Mouse (Mus musculus) intestine, embryonic 15.5 days (tissue): Measurements from ENCODE around the gene Msx1. TPM values are rescaled to one million over a fixed set of nuclear protein-coding genes. Genes with fewer than 3 reads are reported as not detected.
"Not testable (repeated sequence)": the region's sequence is repeated elsewhere in the genome, so short reads cannot be mapped to it uniquely, and the experiment has no call there.

Experiments
- ATAC-seq: fragments of 200-750 bp; cut with Nextera tagmentation; 2 replicates; pipeline ENCODE4 v1.8.0; 2017; ENCODE audit warnings: moderate TSS enrichment, moderate library complexity
- H3K27ac ChIP-seq: fragments of 300-500 bp; sonication (generic); 2 replicates; pipeline ENCODE4 v1.5.1; 2015; ENCODE audit warnings: mild to moderate bottlenecking, inconsistent platforms
- H3K27me3 ChIP-seq: fragments of 300-500 bp; sonication (generic); replicated peaks from 2 replicates; pipeline ENCODE4 v1.6.1; 2015; ENCODE audit warnings: inconsistent platforms
- H3K36me3 ChIP-seq: fragments of 300-500 bp; sonication (generic); 2 replicates; pipeline ENCODE4 v1.6.1; 2015; ENCODE audit warnings: inconsistent platforms
- H3K4me1 ChIP-seq: fragments of 300-500 bp; sonication (generic); replicated peaks from 2 replicates; pipeline ENCODE4 v1.6.1; 2015; ENCODE audit warnings: inconsistent platforms
- H3K4me2 ChIP-seq: fragments of 300-500 bp; sonication (generic); replicated peaks from 2 replicates; pipeline ENCODE4 v1.6.1; 2015; ENCODE audit warnings: mild to moderate bottlenecking, inconsistent platforms
- H3K4me3 ChIP-seq: fragments of 300-500 bp; sonication (generic); replicated peaks from 2 replicates; pipeline ENCODE4 v1.5.1; 2015; ENCODE audit warnings: inconsistent platforms
- H3K9ac ChIP-seq: fragments of 300-500 bp; sonication (generic); 2 replicates; pipeline ENCODE4 v1.6.1; 2015; ENCODE audit warnings: inconsistent platforms
- H3K9me3 ChIP-seq: fragments of 300-500 bp; sonication (generic); 2 replicates; pipeline ENCODE4 v1.6.1; 2016; ENCODE audit warnings: inconsistent platforms
- WGBS: fragments of 180-500 bp; shearing (Covaris S2); methylation state at CpG from one replicate; pipeline ENCODE4 v1.1.7; 2015; 5-methylcytosine and 5-hydroxymethylcytosine counted together
- polyA plus RNA-seq: library from polyadenylated mRNA; unstranded; fragments of >200 nt; fragmentation: Nextera tagmentation; extraction: Ambion mirVana; gene quantifications from 2 replicates; pipeline ENCODE4 v1.2.1, GENCODE M21; 2015

The Msx1 gene
- polyA plus RNA-seq, 1 experiment from 2014 or later: 3.8 TPM

- Histone ChIP-seq H3K4me2 (no peak overlapping the region), H3K9ac (no peak overlapping the region), H3K27me3 (peaks cover 79% of the 10 kb centered on the region), H3K4me3 (no peak overlapping the region), H3K36me3 (no peaks in the 10 kb centered on the region), H3K4me1 (no peaks in the 10 kb centered on the region), H3K9me3 (no peaks in the 10 kb centered on the region), H3K27ac (no peak overlapping the region)
- WGBS: 3% methylated on average over 6 of the region's 6 CpGs
- no peak for ATAC-seq
Observed at GRCm38 (mm10) chr5:37835590-37836266, 11.3 kb upstream of the Msx1 start.

- no peak overlapping the region for H3K9ac ChIP-seq
- peaks cover 92% of the 10 kb centered on the region for H3K27me3 ChIP-seq
- no peak overlapping the region for H3K4me3 ChIP-seq
- H3K36me3 ChIP-seq: no peaks in the 10 kb centered on the region
- no peak for ATAC-seq
- 11% methylated on average over 6 of the region's 6 CpGs for WGBS
- no peak overlapping the region for H3K27ac ChIP-seq
- H3K4me2 ChIP-seq: no peak overlapping the region
- H3K9me3 ChIP-seq: no peaks in the 10 kb centered on the region
- no peaks in the 10 kb centered on the region for H3K4me1 ChIP-seq
Observed at GRCm38 (mm10) chr5:37832766-37833165, 8.4 kb upstream of the Msx1 start.

GRCm38 (mm10) chr5:37832031-37832430 is 7.6 kb upstream of the Msx1 start:
- Histone ChIP-seq H3K9me3 (no peaks in the 10 kb centered on the region), H3K27me3 (peaks cover 93% of the 10 kb centered on the region)
- ATAC-seq: no peak

GRCm38 (mm10) chr5:37830436-37830835 is 6.1 kb upstream of the Msx1 start:
- not testable (repeated sequence) for H3K4me1 ChIP-seq, H3K4me3 ChIP-seq, ATAC-seq, H3K36me3 ChIP-seq, H3K9me3 ChIP-seq, H3K27ac ChIP-seq, H3K9ac ChIP-seq, H3K4me2 ChIP-seq
- peaks cover 94% of the 10 kb centered on the region for H3K27me3 ChIP-seq
- WGBS: 16% methylated on average over 6 of the region's 7 CpGs

More at GRCm38 (mm10) chr5:37832031-37832430, 7.6 kb upstream of the Msx1 start:
- 7% methylated on average over 13 of the region's 13 CpGs for WGBS
- Histone ChIP-seq H3K4me3 (no peak overlapping the region), H3K4me2 (no peak overlapping the region), H3K36me3 (no peaks in the 10 kb centered on the region), H3K4me1 (no peaks in the 10 kb centered on the region), H3K9ac (no peak overlapping the region), H3K27ac (no peak overlapping the region)

GRCm38 (mm10) chr5:37829926-37830325 is 5.5 kb upstream of the Msx1 start:
- no peaks in the 10 kb centered on the region for H3K36me3 ChIP-seq
- H3K9me3 ChIP-seq: no peaks in the 10 kb centered on the region
- no peak overlapping the region for H3K27ac ChIP-seq
- H3K4me2 ChIP-seq: no peak overlapping the region
- H3K27me3 ChIP-seq: peaks cover 96% of the 10 kb centered on the region
- no peak overlapping the region for H3K4me3 ChIP-seq
- WGBS: 5% methylated on average over 4 of the region's 4 CpGs
- H3K4me1 ChIP-seq: peaks cover 5% of the 10 kb centered on the region; the same call in 1 of the 2 replicates
- H3K9ac ChIP-seq: no peak overlapping the region
- no peak for ATAC-seq

GRCm38 (mm10) chr5:37829296-37829670 is 4.9 kb upstream of the Msx1 start:
- Histone ChIP-seq H3K4me2 (no peak overlapping the region), H3K9ac (no peak overlapping the region), H3K27me3 (peaks cover 95% of the 10 kb centered on the region), H3K4me1 (peaks cover 8% of the 10 kb centered on the region; the same call in 1 of the 2 replicates), H3K27ac (no peak overlapping the region), H3K4me3 (no peak overlapping the region), H3K9me3 (no peaks in the 10 kb centered on the region), H3K36me3 (no peaks in the 10 kb centered on the region)
- 4% methylated on average over 10 of the region's 10 CpGs for WGBS
- no peak for ATAC-seq

GRCm38 (mm10) chr5:37828591-37829295 is 4.4 kb upstream of the Msx1 start:
- H3K9me3 ChIP-seq: no peaks in the 10 kb centered on the region
- no peak overlapping the region for H3K4me2 ChIP-seq
- H3K4me3 ChIP-seq: no peak overlapping the region
- no peak overlapping the region for H3K27ac ChIP-seq
- peaks cover 13% of the 10 kb centered on the region for H3K4me1 ChIP-seq
- H3K27me3 ChIP-seq: peaks cover 95% of the 10 kb centered on the region
- no peak for ATAC-seq
- H3K36me3 ChIP-seq: no peaks in the 10 kb centered on the region
- whole genome bisulfite sequencing: 2% methylated on average over 35 of the region's 35 CpGs
- no peak overlapping the region for H3K9ac ChIP-seq

GRCm38 (mm10) chr5:37828001-37828400 is 3.6 kb upstream of the Msx1 start:
- WGBS: 2% methylated on average over 14 of the region's 14 CpGs
- ATAC-seq: no peak
- no peak overlapping the region for H3K9ac ChIP-seq
- H3K36me3 ChIP-seq: no peaks in the 10 kb centered on the region
- H3K4me1 ChIP-seq: peaks cover 17% of the 10 kb centered on the region
- H3K4me3 ChIP-seq: no peak overlapping the region
- H3K4me2 ChIP-seq: no peak overlapping the region
- H3K9me3 ChIP-seq: no peaks in the 10 kb centered on the region
- H3K27ac ChIP-seq: no peak overlapping the region
- H3K27me3 ChIP-seq: peaks cover 95% of the 10 kb centered on the region

- H3K36me3 ChIP-seq: no peaks in the 10 kb centered on the region
- ATAC-seq: no peak
- H3K4me2 ChIP-seq: no peak overlapping the region
- no peak overlapping the region for H3K27ac ChIP-seq
- WGBS: 0% methylated on average over 9 of the region's 9 CpGs
- H3K9ac ChIP-seq: no peak overlapping the region
- H3K27me3 ChIP-seq: peaks cover 93% of the 10 kb centered on the region
- no peaks in the 10 kb centered on the region for H3K9me3 ChIP-seq
- peaks cover 17% of the 10 kb centered on the region for H3K4me1 ChIP-seq
- no peak overlapping the region for H3K4me3 ChIP-seq
Observed at GRCm38 (mm10) chr5:37827626-37827950, 3.2 kb upstream of the Msx1 start.

- Histone ChIP-seq H3K4me2 (no peak overlapping the region), H3K9me3 (no peaks in the 10 kb centered on the region), H3K27me3 (peaks cover 95% of the 10 kb centered on the region), H3K27ac (no peak overlapping the region), H3K4me1 (peaks cover 17% of the 10 kb centered on the region), H3K9ac (no peak overlapping the region), H3K4me3 (no peak overlapping the region), H3K36me3 (no peaks in the 10 kb centered on the region)
- ATAC-seq: no peak
- WGBS: under 1% methylated on average over 59 of the region's 59 CpGs
Observed at GRCm38 (mm10) chr5:37826706-37827625, 2.6 kb upstream of the Msx1 start.

GRCm38 (mm10) chr5:37825611-37826445 is 1.4 kb upstream of the Msx1 start:
- WGBS: 2% methylated on average over 37 of the region's 37 CpGs

More at GRCm38 (mm10) chr5:37825611-37826445, 1.4 kb upstream of the Msx1 start:
- Histone ChIP-seq H3K9ac (no peak overlapping the region), H3K36me3 (no peaks in the 10 kb centered on the region), H3K27ac (no peak overlapping the region), H3K4me3 (no peak overlapping the region), H3K4me1 (peaks cover 21% of the 10 kb centered on the region), H3K4me2 (no peak overlapping the region), H3K27me3 (peaks cover 95% of the 10 kb centered on the region), H3K9me3 (no peaks in the 10 kb centered on the region)
- no peak for ATAC-seq
